Mouse (Mus musculus): ENCODE data around the gene Grb7. TPM values are rescaled to one million over a fixed set of nuclear protein-coding genes. Genes with fewer than 3 reads are reported as not detected.

Grb7 gene
- total and polyA plus RNA-seq, 2 experiments: 58.2 to 136 TPM

GRCm38 (mm10) chr11:98445679-98446078 is 515 bp upstream of the Grb7 start:
- Histone ChIP-seq H3K4me3 (ENCODE audit: insufficient read depth, low read depth, low read length) (peak overlapping the region; percentile 5; the same call in 1 of the 2 replicates), H3K9ac (ENCODE audit: low read depth, low read length) (peak overlapping the region; percentile 71), H3K27me3 (ENCODE audit: control insufficient read depth, insufficient read depth, low read length) (no peaks in the 10 kb centered on the region), H3K36me3 (ENCODE audit: control insufficient read depth, insufficient read depth, low read length) (peaks cover under 1% of the 10 kb centered on the region; the same call in 1 of the 2 replicates), H3K79me2 (ENCODE audit: control insufficient read depth, insufficient read depth, low read length) (peaks cover 21% of the 10 kb centered on the region; the same call in 1 of the 2 replicates), H3K27ac (replicated peaks; ENCODE audit: insufficient read depth, low read depth, low read length) (peak overlapping the region; percentile 97), H3K4me1 (ENCODE audit: control insufficient read depth, insufficient read depth, low read length) (peaks cover 11% of the 10 kb centered on the region; the same call in 1 of the 2 replicates)
- DNase-seq (ENCODE audit: extremely low read depth, low read depth, low spot score): peak; percentile 91
- 14% methylated on average over 4 of the region's 4 CpGs for WGBS
- TF ChIP-seq CTCF (IDR thresholded peaks at IDR 0.05; ENCODE audit: low read depth, low read length) (no peak), POLR2A (IDR thresholded peaks at IDR 0.05; ENCODE audit: extremely low read depth, insufficient read depth, low read length) (no peak)

GRCm38 (mm10) chr11:98446562-98447474 is 624 bp downstream of the Grb7 start:
- Histone ChIP-seq H3K79me2 (ENCODE audit: control insufficient read depth, insufficient read depth, low read length) (peaks cover 23% of the 10 kb centered on the region; the same call in 1 of the 2 replicates), H3K4me3 (ENCODE audit: insufficient read depth, low read depth, low read length) (peak overlapping the region; percentile 79), H3K9ac (ENCODE audit: low read depth, low read length) (peak overlapping the region; percentile 83), H3K27me3 (ENCODE audit: control insufficient read depth, insufficient read depth, low read length) (no peaks in the 10 kb centered on the region), H3K4me1 (ENCODE audit: control insufficient read depth, insufficient read depth, low read length) (peaks cover 16% of the 10 kb centered on the region; the same call in 1 of the 2 replicates), H3K36me3 (ENCODE audit: control insufficient read depth, insufficient read depth, low read length) (peaks cover 12% of the 10 kb centered on the region), H3K27ac (replicated peaks; ENCODE audit: insufficient read depth, low read depth, low read length) (peak overlapping the region; percentile 97)
- DNase-seq (ENCODE audit: extremely low read depth, low read depth, low spot score): peak; percentile 100
- WGBS: 2% methylated on average over 33 of the region's 33 CpGs
- TF ChIP-seq POLR2A (IDR thresholded peaks at IDR 0.05; ENCODE audit: extremely low read depth, insufficient read depth, low read length) (peak; percentile 67; the same call in 1 of the 2 replicates), CTCF (IDR thresholded peaks at IDR 0.05; ENCODE audit: low read depth, low read length) (no peak)

- 2% methylated on average over 7 of the region's 7 CpGs for WGBS
Observed at GRCm38 (mm10) chr11:98447475-98447834, 1.3 kb downstream of the Grb7 start.

DNA sequence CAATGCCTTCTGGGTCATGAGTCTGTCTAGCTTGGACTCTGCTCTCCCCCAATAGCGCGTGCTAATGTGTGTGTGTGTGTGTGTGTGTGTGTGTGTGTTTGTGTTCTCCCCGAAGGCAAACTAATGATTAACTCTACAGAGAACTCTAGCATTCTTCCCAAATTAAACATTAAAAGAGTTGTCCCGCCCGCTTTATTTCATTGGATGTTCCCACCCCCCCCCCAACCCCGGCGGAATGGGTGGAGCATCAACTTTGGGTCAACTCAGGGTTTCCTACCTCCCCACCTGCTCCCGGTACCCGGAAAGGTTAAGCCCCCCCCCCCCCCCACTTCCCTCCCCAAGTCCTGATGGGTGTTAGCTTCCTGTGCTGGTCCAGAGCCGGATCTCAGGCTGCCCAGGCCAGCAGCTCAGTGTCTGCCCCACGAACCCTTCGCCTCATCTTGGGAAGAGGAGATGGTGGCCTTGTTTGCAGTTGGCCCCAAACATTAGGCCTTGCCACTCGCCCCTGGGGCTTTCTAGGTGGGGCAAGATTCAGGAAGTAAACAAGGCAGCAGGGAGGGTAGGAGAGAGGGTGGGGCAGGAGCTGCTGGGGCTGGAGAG is 2.1 kb downstream of the Grb7 start:
- peaks cover 23% of the 10 kb centered on the region; the same call in 1 of the 2 replicates for H3K79me2 ChIP-seq (ENCODE audit: control insufficient read depth, insufficient read depth, low read length)
- peaks cover 26% of the 10 kb centered on the region for H3K36me3 ChIP-seq (ENCODE audit: control insufficient read depth, insufficient read depth, low read length)
- WGBS: 8% methylated on average over 13 of the region's 13 CpGs
- H3K4me3 ChIP-seq (ENCODE audit: insufficient read depth, low read depth, low read length): peak overlapping the region; percentile 87
- H3K27ac ChIP-seq (replicated peaks; ENCODE audit: insufficient read depth, low read depth, low read length): peak overlapping the region; percentile 97
- TF ChIP-seq POLR2A (IDR thresholded peaks at IDR 0.05; ENCODE audit: extremely low read depth, insufficient read depth, low read length): 0 out of 2 replicates have a peak, but pooled peaks have one; percentile 17
- no peak for TF ChIP-seq CTCF (IDR thresholded peaks at IDR 0.05; ENCODE audit: low read depth, low read length)
- H3K27me3 ChIP-seq (ENCODE audit: control insufficient read depth, insufficient read depth, low read length): no peaks in the 10 kb centered on the region
- DNase-seq (ENCODE audit: extremely low read depth, low read depth, low spot score): peak; percentile 91
- peak overlapping the region; percentile 83 for H3K9ac ChIP-seq (ENCODE audit: low read depth, low read length)
- H3K4me1 ChIP-seq (ENCODE audit: control insufficient read depth, insufficient read depth, low read length): peaks cover 18% of the 10 kb centered on the region

More at GRCm38 (mm10) chr11:98447475-98447834, 1.3 kb downstream of the Grb7 start:
- DNase-seq (ENCODE audit: extremely low read depth, low read depth, low spot score): peak; percentile 43
- Histone ChIP-seq H3K4me1 (ENCODE audit: control insufficient read depth, insufficient read depth, low read length) (peaks cover 18% of the 10 kb centered on the region), H3K9ac (ENCODE audit: low read depth, low read length) (peak overlapping the region; percentile 83), H3K4me3 (ENCODE audit: insufficient read depth, low read depth, low read length) (peak overlapping the region; percentile 79), H3K27ac (replicated peaks; ENCODE audit: insufficient read depth, low read depth, low read length) (peak overlapping the region; percentile 97), H3K27me3 (ENCODE audit: control insufficient read depth, insufficient read depth, low read length) (no peaks in the 10 kb centered on the region), H3K36me3 (ENCODE audit: control insufficient read depth, insufficient read depth, low read length) (peaks cover 18% of the 10 kb centered on the region), H3K79me2 (ENCODE audit: control insufficient read depth, insufficient read depth, low read length) (peaks cover 23% of the 10 kb centered on the region; the same call in 1 of the 2 replicates)
- TF ChIP-seq CTCF (IDR thresholded peaks at IDR 0.05; ENCODE audit: low read depth, low read length) (no peak), POLR2A (IDR thresholded peaks at IDR 0.05; ENCODE audit: extremely low read depth, insufficient read depth, low read length) (no peak)

DNA sequence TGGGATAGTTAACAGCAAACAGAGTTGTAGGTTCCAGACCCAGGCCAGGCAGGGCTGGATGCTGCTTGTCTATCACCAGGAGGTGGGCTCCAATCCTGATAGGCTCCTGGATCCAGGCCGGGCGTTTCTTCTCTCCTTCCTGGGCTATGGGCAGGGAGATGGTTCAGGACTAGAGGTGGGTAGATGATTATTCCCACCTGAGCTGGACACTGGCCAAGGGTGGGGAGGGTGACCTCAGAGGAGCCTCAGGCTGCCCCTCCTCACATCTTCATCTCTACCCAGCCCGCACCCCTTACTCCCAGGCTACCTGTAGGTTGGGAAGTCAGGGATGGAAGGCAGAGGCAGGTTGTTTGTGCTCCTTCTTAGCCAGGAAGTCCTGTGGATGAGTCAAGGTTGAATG is 3.2 kb downstream of the Grb7 start:
- no peak for DNase-seq (ENCODE audit: extremely low read depth, low read depth, low spot score)
- no peak for TF ChIP-seq POLR2A (IDR thresholded peaks at IDR 0.05; ENCODE audit: extremely low read depth, insufficient read depth, low read length)
- no peak for TF ChIP-seq CTCF (IDR thresholded peaks at IDR 0.05; ENCODE audit: low read depth, low read length)
- Histone ChIP-seq H3K79me2 (ENCODE audit: control insufficient read depth, insufficient read depth, low read length) (peaks cover 23% of the 10 kb centered on the region; the same call in 1 of the 2 replicates), H3K27me3 (ENCODE audit: control insufficient read depth, insufficient read depth, low read length) (no peaks in the 10 kb centered on the region), H3K4me3 (ENCODE audit: insufficient read depth, low read depth, low read length) (peak overlapping the region; percentile 87), H3K27ac (replicated peaks; ENCODE audit: insufficient read depth, low read depth, low read length) (peak overlapping the region; percentile 80), H3K36me3 (ENCODE audit: control insufficient read depth, insufficient read depth, low read length) (peaks cover 36% of the 10 kb centered on the region), H3K9ac (ENCODE audit: low read depth, low read length) (peak overlapping the region; percentile 73), H3K4me1 (ENCODE audit: control insufficient read depth, insufficient read depth, low read length) (peaks cover 18% of the 10 kb centered on the region)
- 29% methylated on average over 3 of the region's 3 CpGs for WGBS
